Mouse (Mus musculus): ENCODE results near the gene Aes.
A peak's percentile ranks its signal among the peaks of the same experiment; 100 is the strongest.

The Aes gene

DNA sequence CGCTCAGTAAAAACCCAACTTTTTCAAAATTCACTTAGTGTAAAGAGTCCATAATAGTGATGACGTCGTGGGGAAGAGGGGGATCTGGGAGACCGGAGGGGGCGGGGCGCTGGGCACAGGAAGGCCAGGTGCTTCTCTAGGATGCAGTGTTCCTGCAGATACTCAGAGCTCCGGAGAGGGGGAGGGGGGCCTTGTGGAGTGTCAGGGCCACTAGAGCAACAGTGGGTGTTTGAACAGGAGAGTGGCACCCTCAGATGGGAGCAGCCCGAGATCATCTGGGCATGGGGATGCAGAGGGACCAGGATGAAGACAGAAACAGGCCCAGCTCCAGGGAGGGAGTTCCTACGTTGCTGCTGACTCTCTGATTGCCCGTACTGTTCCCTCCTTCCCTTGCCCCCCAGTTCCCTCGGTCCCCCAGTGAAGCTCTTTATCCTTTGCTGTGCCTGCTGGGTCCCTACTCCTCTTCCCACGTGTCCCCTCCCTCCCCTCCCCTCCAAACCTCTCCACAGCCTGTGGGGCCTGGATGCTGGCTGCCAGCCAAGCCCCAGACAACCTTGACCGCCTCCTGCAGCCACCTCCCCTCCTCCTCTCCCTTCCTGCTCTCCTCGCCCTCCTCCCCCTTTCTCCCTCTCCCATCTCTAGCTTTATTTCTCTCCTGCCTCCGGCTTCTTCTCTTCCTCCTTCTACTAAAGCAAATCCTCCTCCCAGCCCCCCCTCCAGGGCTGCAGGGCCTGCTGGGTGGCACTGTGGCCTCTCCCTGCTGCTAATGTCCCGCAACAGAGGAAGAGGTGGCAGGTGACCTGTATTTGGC, 9.3 kb downstream of the Aes start:
- peak; percentile 69 for DNase-seq (ENCODE audit: low read depth, low spot score)

DNA sequence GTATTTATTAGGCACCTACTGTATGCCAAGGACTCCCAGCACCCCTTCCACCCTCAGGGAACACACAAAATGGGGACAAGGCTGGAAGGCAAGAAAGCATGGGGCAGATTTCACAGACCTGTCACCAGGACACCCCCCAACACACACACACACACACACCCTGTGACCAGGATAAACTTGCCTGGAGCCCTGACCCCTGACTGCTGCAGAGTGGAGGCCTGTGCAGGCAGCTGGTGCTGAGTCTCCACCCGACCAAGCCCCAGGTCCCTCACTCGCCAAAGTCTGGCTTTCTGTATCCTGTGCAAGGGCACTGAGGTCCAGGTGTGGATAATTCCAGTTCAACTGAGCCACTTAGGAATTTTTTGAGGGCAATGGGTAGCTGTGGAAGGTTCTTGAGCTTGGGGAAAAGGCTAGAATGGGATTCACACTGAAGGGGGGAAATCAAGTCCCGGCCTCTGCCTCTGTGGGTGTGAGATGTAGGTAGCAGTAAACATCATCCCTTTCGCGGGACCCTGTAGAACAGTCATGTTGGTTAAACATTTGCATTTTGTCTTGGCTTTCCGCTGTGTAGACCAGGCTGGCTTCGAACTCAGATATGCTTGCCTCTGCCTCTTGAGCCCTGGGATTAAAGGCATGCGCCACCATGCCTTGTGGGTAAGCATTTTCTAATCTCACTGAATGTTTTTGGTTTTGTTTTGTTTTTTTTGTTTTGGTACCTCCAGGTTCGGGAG, 10.4 kb downstream of the Aes start:
- peak; percentile 7 for DNase-seq (ENCODE audit: low read depth, low spot score)

- DNase-seq (ENCODE audit: low read depth, low spot score) = peak; percentile 63
These were observed 11.0 kb downstream of the Aes start for GRCm38 (mm10) chr10:81570238-81570800.

- DNase-seq (ENCODE audit: low read depth, low spot score) = peak; percentile 96
These were observed 11.7 kb downstream of the Aes start for GRCm38 (mm10) chr10:81570831-81571500.

DNA sequence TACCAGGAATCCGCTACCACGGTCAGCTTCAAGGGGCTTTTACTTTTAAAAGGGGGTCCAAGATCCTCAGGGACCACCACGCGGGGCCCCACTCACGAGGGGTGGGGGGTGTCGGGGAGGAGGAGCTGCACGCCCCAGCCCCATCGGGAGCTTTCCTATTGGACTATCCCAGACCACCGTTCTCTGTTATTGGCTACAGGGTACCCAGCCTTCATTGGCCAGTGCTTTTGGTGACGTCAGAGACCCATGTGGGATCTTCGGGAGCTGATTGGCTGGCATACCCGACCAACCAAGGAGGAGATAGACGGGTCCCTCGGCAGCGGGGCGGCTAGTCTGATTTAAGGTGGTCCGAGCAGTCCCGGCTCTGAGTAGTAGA, 12.2 kb downstream of the Aes start:
- peak; percentile 98 for DNase-seq (ENCODE audit: low read depth, low spot score)

DNA sequence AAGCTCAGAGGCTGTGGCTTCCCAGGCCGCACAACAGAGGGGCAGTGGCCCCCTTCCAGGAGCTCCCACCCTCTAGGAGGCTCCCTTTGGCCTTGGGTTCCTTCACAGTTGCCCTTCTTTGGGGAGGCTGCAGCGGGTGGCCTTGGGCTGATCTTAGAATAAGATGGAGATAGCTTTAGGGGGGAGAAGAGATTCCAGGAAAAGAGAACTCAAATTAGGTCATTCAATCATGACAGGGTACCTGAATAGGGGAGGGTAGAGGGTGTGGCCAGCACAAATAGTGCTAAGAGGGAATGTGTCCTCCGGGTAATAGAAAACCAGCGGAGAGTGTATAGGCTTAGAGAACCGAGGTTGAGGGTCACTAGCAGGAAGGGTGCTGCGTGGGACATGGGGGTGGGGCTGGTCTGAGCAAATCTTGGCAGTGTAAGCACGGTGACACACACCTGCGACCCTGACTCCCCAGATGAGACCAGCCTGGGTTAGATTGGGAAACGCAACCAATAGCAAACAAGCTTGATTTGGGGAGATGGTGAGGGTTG, 12.9 kb downstream of the Aes start:
- DNase-seq (ENCODE audit: low read depth, low spot score) = no peak

DNA sequence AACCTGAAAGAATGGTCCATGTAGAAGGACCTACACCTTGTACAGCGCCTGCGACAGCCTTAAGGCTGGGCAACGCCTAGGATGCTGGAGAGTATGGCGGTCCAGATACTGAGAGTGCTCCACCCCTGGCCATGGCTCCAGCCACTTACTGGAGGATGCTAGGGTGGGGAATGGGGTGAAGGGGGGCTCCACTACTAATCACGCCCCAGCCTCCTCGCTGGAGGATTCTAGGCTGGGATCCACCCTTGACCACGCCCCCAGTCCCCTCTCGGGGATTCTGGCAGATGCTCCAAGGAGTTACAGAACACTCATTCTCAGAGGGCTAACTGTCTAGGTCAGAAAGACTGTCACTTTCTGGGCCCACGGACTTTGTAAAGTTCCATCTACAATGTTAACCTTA, 13.7 kb downstream of the Aes start:
- peak; percentile 19 for DNase-seq (ENCODE audit: low read depth, low spot score)

DNA sequence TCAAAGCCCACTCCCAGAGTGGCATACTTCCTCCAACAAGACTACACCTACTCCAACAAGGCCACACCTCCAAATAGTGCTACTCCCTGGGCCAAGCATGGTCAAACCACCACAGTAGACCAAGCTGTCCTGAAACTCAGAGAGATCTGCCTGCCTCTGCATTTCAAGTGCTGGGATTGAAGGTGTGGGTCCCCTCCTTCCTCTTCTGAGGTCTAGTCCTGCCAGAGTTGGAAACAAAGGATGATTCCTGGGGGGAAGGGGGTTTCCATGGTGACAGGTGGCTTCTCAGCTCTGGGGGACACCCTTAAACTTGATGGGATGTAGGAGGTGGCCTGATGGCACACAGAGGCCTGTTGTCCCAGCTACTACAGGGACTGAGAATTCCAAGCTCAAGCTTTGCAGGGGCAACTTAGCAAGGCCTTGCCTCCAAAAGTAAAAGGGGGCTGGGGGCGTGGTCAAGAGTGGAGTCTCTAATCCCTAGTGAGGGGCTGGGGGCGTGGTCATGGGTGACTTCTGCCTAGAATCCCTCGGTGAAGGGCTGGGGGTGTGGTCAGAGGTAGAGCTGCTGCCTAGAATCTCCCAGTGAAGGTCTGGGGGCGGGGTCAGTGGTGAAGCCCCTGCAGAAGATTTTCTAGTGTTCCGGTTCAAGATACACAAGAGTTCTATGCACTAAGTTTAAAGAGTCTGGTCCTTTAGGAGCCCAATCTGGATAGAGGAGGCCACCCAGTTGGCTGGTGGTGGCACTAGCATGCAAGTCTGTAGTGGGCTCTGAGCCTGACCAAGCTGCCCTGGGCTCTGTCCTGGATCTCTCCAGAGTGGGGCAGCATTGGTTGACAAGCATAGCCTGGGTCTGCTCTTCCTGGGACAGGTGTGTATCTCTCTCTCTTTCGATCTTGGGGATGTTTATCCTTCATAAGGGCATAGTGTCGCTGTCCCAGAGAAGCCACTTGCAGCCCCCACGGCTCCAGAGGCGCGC, 15.1 kb downstream of the Aes start, which contains the start of gene Tle2:
Gene Tle2, plus strand, starts transcription at position 481 of the 976 bp plus-strand sequence.
- DNase-seq (ENCODE audit: low read depth, low spot score) = no peak

GRCm38 (mm10) chr10:81575208-81575631, 15.9 kb downstream of the Aes start:
- DNase-seq (ENCODE audit: low read depth, low spot score) = no peak

DNA sequence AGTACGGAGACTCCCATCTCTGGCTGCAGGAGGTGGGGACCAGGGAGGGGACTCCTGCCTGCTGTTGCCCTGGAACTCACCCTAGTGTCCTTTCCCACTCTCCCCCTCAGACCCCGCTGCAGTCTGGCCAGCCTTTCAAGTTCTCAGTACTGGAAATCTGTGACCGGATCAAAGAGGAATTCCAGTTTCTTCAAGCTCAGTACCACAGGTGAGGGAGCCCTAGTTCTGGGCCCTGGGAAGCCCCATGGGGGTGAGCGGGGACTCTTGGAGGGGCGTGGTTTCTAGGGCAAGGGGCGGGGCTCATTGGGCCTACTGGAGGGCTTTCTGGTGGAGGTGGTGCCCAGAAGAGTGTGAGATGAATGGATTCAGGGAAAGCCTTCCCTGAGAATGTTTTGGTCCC, 16.4 kb downstream of the Aes start:
- no peak for DNase-seq (ENCODE audit: low read depth, low spot score)

- no peak for DNase-seq (ENCODE audit: low read depth, low spot score)
These were observed 20.7 kb downstream of the Aes start for GRCm38 (mm10) chr10:81579967-81580366.

GRCm38 (mm10) chr10:81580441-81581070, 21.3 kb downstream of the Aes start:
- DNase-seq (ENCODE audit: low read depth, low spot score) = no peak

- no peak for DNase-seq (ENCODE audit: low read depth, low spot score)
These were observed 24.1 kb downstream of the Aes start for GRCm38 (mm10) chr10:81583347-81583746.

GRCm38 (mm10) chr10:81588739-81589138, 29.5 kb downstream of the Aes start:
- no peak for DNase-seq (ENCODE audit: low read depth, low spot score)

DNA sequence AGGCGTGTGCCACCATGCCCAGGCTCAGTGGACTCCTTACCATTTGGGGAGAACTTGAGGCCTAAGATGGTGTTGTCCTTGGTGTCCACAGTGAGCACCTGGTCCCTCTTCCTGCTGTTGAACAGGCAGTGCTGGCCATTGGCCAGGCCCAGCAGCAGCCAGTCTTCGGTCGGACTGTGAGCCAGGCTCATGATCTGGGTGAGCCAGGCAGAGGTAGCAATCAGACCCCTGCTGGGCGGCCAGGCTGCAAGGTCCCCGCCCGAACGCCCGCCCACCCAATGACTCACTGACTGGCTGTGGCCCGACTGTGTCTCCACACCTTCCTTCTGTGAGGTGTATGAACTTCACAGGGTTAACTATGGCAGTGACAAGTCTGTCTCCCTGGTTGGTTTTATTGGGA, 32.6 kb downstream of the Aes start:
- no peak for DNase-seq (ENCODE audit: low read depth, low spot score)

DNA sequence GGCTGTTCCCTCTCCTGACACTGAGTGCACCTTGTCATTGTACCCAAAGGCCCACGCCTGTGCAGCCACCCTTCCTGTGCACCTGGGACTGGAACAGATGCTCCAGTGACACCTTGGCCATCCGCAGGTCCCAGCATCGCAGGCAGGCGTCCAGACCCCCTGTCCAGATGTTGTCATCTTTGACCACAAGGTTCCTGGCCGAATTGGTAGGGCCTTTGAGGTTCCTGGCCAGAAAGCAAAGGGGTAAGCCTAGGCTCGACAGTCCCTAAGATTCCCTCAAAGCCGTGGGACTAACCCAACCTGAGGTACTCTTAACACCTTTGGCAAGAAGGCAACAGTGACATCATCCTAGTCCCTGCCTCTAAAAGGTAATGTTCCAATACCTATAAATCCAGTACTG, 33.3 kb downstream of the Aes start:
- DNase-seq (ENCODE audit: low read depth, low spot score) = no peak

DNA sequence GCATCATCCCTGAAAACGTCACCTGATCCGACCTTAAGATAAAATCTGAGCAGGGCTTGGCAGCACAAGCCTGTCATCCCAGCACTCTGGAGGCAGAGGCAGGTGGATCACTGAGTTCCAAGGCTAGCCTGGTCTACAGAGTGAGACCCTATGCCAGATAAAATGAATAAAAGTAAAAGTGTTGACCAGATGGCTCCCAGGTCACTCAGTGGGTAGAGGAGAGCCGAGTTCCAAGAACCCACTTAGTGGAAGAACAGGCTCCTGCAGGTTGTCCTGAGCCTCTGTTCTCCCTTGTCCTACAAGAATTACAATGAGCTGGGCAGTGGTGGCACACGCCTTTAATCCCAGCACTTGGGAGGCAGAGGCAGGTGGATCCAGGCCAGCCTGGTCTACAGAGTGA, 33.9 kb downstream of the Aes start:
- no peak for DNase-seq (ENCODE audit: low read depth, low spot score)

- no peak for DNase-seq (ENCODE audit: low read depth, low spot score)
These were observed 34.6 kb downstream of the Aes start for GRCm38 (mm10) chr10:81593935-81594334.

GRCm38 (mm10) chr10:81595599-81595998, 36.3 kb downstream of the Aes start:
- no peak for DNase-seq (ENCODE audit: low read depth, low spot score)

DNA sequence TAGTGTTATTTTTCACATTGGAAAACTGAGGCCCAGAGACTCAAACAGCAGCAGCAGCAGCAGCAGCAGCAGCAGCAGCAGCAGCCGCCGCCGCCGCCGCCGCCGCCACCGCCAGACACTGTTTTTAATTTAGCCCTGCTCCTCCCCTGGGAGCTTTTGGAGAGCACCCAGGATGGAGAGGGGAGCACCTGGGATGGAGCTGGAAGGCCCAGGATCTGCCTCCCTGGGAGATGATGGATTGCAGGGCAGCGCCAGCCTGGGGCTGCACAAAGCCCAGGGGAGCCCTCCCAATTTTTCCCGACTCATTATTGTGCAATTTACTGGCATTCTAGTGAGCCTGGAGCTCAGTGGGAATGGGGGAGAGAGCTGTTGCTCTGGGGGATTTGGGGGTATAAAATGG, 37.3 kb downstream of the Aes start:
- peak; percentile 65 for DNase-seq (ENCODE audit: low read depth, low spot score)
